Mouse (Mus musculus): ENCODE measurements at regions not wholly inside any gene's neighbourhood (a gene's known extent, or its start where the extent isn't known, plus 50 kb on each side); places are given as distances from the start of the nearest gene placed in this dataset.

GRCm38 (mm10) chr16:86646753-86647152, 707.2 kb upstream of the N6amt1 start:
- Histone ChIP-seq H3K9ac (no peak overlapping the region), H3K36me3 (no peaks in the 10 kb centered on the region), H3K9me3 (replicated peaks) (no peaks in the 10 kb centered on the region), H3K27ac (replicated peaks) (no peak overlapping the region), H3K4me1 (no peaks in the 10 kb centered on the region; the same call in 1 of the 2 replicates), H3K27me3 (no peaks in the 10 kb centered on the region), H3K4me2 (replicated peaks) (no peak overlapping the region), H3K4me3 (replicated peaks) (no peak overlapping the region)
- no peak for ATAC-seq (ENCODE audit: insufficient number of reproducible peaks, low FRiP score, low TSS enrichment, low read depth)
- 51% methylated on average over 2 of the region's 2 CpGs for WGBS

- Histone ChIP-seq H3K4me1 (no peaks in the 10 kb centered on the region; the same call in 1 of the 2 replicates), H3K27ac (replicated peaks) (no peak overlapping the region), H3K36me3 (no peaks in the 10 kb centered on the region), H3K4me2 (replicated peaks) (no peak overlapping the region), H3K9me3 (replicated peaks) (no peaks in the 10 kb centered on the region), H3K4me3 (replicated peaks) (no peak overlapping the region), H3K9ac (no peak overlapping the region), H3K27me3 (no peaks in the 10 kb centered on the region)
- WGBS: 65% methylated on average over 1 of the region's 1 CpGs
- ATAC-seq (ENCODE audit: insufficient number of reproducible peaks, low FRiP score, low TSS enrichment, low read depth): no peak
Observed at GRCm38 (mm10) chr16:86645436-86645835, 708.5 kb upstream of the N6amt1 start.

- H3K4me2 ChIP-seq (replicated peaks): no peak overlapping the region
- WGBS: 19% methylated on average over 2 of the region's 2 CpGs
- H3K9me3 ChIP-seq (replicated peaks): no peaks in the 10 kb centered on the region
- no peaks in the 10 kb centered on the region; the same call in 1 of the 2 replicates for H3K4me1 ChIP-seq
- H3K27ac ChIP-seq (replicated peaks): no peak overlapping the region; the same call in 1 of the 2 replicates
- no peaks in the 10 kb centered on the region for H3K36me3 ChIP-seq
- no peak overlapping the region for H3K4me3 ChIP-seq (replicated peaks)
- no peak overlapping the region for H3K9ac ChIP-seq
- no peaks in the 10 kb centered on the region for H3K27me3 ChIP-seq
- ATAC-seq (ENCODE audit: insufficient number of reproducible peaks, low FRiP score, low TSS enrichment, low read depth): 0 out of 2 replicates have a peak, but pooled peaks have one; percentile 51
Observed at GRCm38 (mm10) chr16:86644912-86645312, 709.1 kb upstream of the N6amt1 start.

- H3K4me3 ChIP-seq (replicated peaks): no peak overlapping the region
- H3K4me1 ChIP-seq: no peaks in the 10 kb centered on the region
- H3K4me2 ChIP-seq (replicated peaks): no peak overlapping the region
- no peaks in the 10 kb centered on the region for H3K36me3 ChIP-seq
- no peaks in the 10 kb centered on the region for H3K9me3 ChIP-seq (replicated peaks)
- no peak for ATAC-seq (ENCODE audit: insufficient number of reproducible peaks, low FRiP score, low TSS enrichment, low read depth)
- H3K27me3 ChIP-seq: no peaks in the 10 kb centered on the region
- H3K27ac ChIP-seq (replicated peaks): no peak overlapping the region
- no peak overlapping the region for H3K9ac ChIP-seq
- WGBS: 76% methylated on average over 7 of the region's 7 CpGs
Observed at GRCm38 (mm10) chr16:86604166-86604565, 702.5 kb upstream of the Adamts5 start.

- Histone ChIP-seq H3K9me3 (replicated peaks) (no peaks in the 10 kb centered on the region), H3K36me3 (no peaks in the 10 kb centered on the region), H3K4me1 (no peaks in the 10 kb centered on the region), H3K4me3 (replicated peaks) (no peak overlapping the region), H3K4me2 (replicated peaks) (no peak overlapping the region), H3K27ac (replicated peaks) (no peak overlapping the region), H3K9ac (no peak overlapping the region), H3K27me3 (no peaks in the 10 kb centered on the region)
- no peak for ATAC-seq (ENCODE audit: insufficient number of reproducible peaks, low FRiP score, low TSS enrichment, low read depth)
- WGBS: 56% methylated on average over 3 of the region's 3 CpGs
Observed at GRCm38 (mm10) chr16:86594992-86595391, 693.4 kb upstream of the Adamts5 start.

GRCm38 (mm10) chr16:86586044-86586443, 684.4 kb upstream of the Adamts5 start:
- no peak overlapping the region for H3K4me3 ChIP-seq (replicated peaks)
- no peak overlapping the region for H3K9ac ChIP-seq
- no peaks in the 10 kb centered on the region for H3K36me3 ChIP-seq
- no peak for ATAC-seq (ENCODE audit: insufficient number of reproducible peaks, low FRiP score, low TSS enrichment, low read depth)
- H3K4me2 ChIP-seq (replicated peaks): no peak overlapping the region
- no peaks in the 10 kb centered on the region for H3K9me3 ChIP-seq (replicated peaks)
- 70% methylated on average over 4 of the region's 4 CpGs for WGBS
- H3K4me1 ChIP-seq: no peaks in the 10 kb centered on the region
- H3K27ac ChIP-seq (replicated peaks): no peak overlapping the region
- no peaks in the 10 kb centered on the region for H3K27me3 ChIP-seq

- no peaks in the 10 kb centered on the region for H3K27me3 ChIP-seq
- H3K4me3 ChIP-seq (replicated peaks): no peak overlapping the region
- no peak for ATAC-seq (ENCODE audit: insufficient number of reproducible peaks, low FRiP score, low TSS enrichment, low read depth)
- H3K4me1 ChIP-seq: no peaks in the 10 kb centered on the region
- H3K4me2 ChIP-seq (replicated peaks): no peak overlapping the region
- H3K9ac ChIP-seq: no peak overlapping the region
- H3K36me3 ChIP-seq: no peaks in the 10 kb centered on the region
- no peak overlapping the region for H3K27ac ChIP-seq (replicated peaks)
- 48% methylated on average over 5 of the region's 5 CpGs for WGBS
- H3K9me3 ChIP-seq (replicated peaks): no peaks in the 10 kb centered on the region
Observed at GRCm38 (mm10) chr16:86578281-86578680, 676.7 kb upstream of the Adamts5 start.

- Histone ChIP-seq H3K27me3 (no peaks in the 10 kb centered on the region), H3K4me1 (no peaks in the 10 kb centered on the region), H3K27ac (replicated peaks) (no peak overlapping the region), H3K9ac (no peak overlapping the region), H3K4me2 (replicated peaks) (no peak overlapping the region), H3K4me3 (replicated peaks) (no peak overlapping the region), H3K36me3 (no peaks in the 10 kb centered on the region), H3K9me3 (replicated peaks) (no peaks in the 10 kb centered on the region)
- ATAC-seq (ENCODE audit: insufficient number of reproducible peaks, low FRiP score, low TSS enrichment, low read depth): no peak
- WGBS: 52% methylated on average over 4 of the region's 4 CpGs
Observed at GRCm38 (mm10) chr16:86547465-86548043, 645.9 kb upstream of the Adamts5 start.

GRCm38 (mm10) chr16:86546905-86547304, 645.3 kb upstream of the Adamts5 start:
- WGBS: 51% methylated on average over 3 of the region's 3 CpGs
- H3K4me2 ChIP-seq (replicated peaks): no peak overlapping the region
- no peak overlapping the region for H3K27ac ChIP-seq (replicated peaks)
- no peak overlapping the region for H3K9ac ChIP-seq
- no peaks in the 10 kb centered on the region for H3K27me3 ChIP-seq
- no peaks in the 10 kb centered on the region for H3K4me1 ChIP-seq
- no peak for ATAC-seq (ENCODE audit: insufficient number of reproducible peaks, low FRiP score, low TSS enrichment, low read depth)
- H3K9me3 ChIP-seq (replicated peaks): no peaks in the 10 kb centered on the region
- no peak overlapping the region for H3K4me3 ChIP-seq (replicated peaks)
- no peaks in the 10 kb centered on the region for H3K36me3 ChIP-seq

GRCm38 (mm10) chr16:86544121-86544520, 642.5 kb upstream of the Adamts5 start:
- no peak overlapping the region for H3K4me3 ChIP-seq (replicated peaks)
- H3K27me3 ChIP-seq: no peaks in the 10 kb centered on the region
- no peak overlapping the region for H3K4me2 ChIP-seq (replicated peaks)
- no peaks in the 10 kb centered on the region for H3K9me3 ChIP-seq (replicated peaks)
- H3K27ac ChIP-seq (replicated peaks): no peak overlapping the region
- no peak for ATAC-seq (ENCODE audit: insufficient number of reproducible peaks, low FRiP score, low TSS enrichment, low read depth)
- H3K4me1 ChIP-seq: no peaks in the 10 kb centered on the region
- WGBS: 72% methylated on average over 1 of the region's 1 CpGs
- no peaks in the 10 kb centered on the region for H3K36me3 ChIP-seq
- H3K9ac ChIP-seq: no peak overlapping the region

- no peak overlapping the region for H3K9ac ChIP-seq
- no peaks in the 10 kb centered on the region for H3K27me3 ChIP-seq
- no peaks in the 10 kb centered on the region for H3K4me1 ChIP-seq
- no peaks in the 10 kb centered on the region for H3K9me3 ChIP-seq (replicated peaks)
- H3K36me3 ChIP-seq: no peaks in the 10 kb centered on the region
- ATAC-seq (ENCODE audit: insufficient number of reproducible peaks, low FRiP score, low TSS enrichment, low read depth): no peak
- H3K27ac ChIP-seq (replicated peaks): no peak overlapping the region
- 58% methylated on average over 5 of the region's 5 CpGs for WGBS
- no peak overlapping the region for H3K4me2 ChIP-seq (replicated peaks)
- no peak overlapping the region for H3K4me3 ChIP-seq (replicated peaks)
Observed at GRCm38 (mm10) chr16:86536479-86536878, 634.9 kb upstream of the Adamts5 start.

- Histone ChIP-seq H3K4me2 (replicated peaks) (no peak overlapping the region), H3K4me3 (replicated peaks) (no peak overlapping the region), H3K4me1 (no peaks in the 10 kb centered on the region), H3K9me3 (replicated peaks) (no peaks in the 10 kb centered on the region), H3K36me3 (no peaks in the 10 kb centered on the region), H3K9ac (no peak overlapping the region), H3K27ac (replicated peaks) (no peak overlapping the region), H3K27me3 (no peaks in the 10 kb centered on the region)
- ATAC-seq (ENCODE audit: insufficient number of reproducible peaks, low FRiP score, low TSS enrichment, low read depth): no peak; the same call in 1 of the 2 replicates
- WGBS: 78% methylated on average over 3 of the region's 3 CpGs
Observed at GRCm38 (mm10) chr16:86524135-86524534, 622.5 kb upstream of the Adamts5 start.
